Mouse (Mus musculus) lung, postnatal 25 days (tissue): ENCODE results near the gene Adcy3.

Experiments
- DNase-seq: peaks from one replicate; pipeline ENCODE4 v3.0.0; 2022; ENCODE audit warnings: low spot score

Adcy3 gene

DNA sequence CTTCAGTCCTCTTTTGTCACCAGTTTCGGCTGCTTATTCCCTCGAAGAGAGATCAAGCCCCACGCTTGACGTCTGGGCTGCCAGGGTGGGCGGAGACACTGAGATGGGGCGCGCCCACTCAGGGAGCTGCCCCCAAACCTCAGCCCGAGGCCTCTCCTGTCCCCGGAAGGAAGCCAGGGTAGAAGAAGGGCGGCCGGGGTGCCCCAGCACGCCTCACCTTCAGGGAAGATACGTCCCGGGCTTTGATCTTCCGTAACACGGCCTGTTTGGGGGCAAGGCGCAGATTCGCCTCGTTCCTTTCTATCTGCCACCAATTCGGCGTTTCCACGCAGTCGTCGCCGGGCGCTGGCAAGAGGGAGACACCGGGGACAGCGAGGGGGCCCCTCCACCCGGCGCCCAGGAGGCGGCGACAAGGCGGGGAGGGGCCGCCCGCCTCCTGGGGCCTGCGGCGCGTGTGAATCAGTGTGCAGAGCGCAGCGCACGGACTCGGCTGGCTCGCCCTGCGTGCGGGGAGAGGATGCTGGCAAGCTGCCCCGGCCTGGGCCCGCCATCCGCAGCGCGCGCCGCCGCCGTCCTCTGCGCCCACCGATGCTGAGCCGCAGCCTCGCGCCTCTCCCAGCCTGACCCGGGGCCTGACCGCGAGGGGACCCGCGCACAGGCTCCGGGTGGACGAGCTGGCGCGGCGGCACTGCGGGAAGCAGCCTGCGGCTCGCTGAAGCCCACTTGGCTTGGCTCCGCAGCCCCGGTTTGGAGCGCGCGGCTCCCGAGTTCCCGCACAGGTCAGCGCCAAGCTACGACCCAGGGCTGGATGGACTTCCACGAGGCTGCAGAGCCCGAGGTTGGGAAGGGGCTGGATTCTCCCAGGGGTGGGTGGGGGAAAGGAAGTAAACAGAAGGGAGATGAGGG lies at the start of gene Adcy3:
Gene Adcy3 (plus strand): TSS at position 163 of the 906 bp plus-strand sequence.
- DNase-seq = peak; percentile 41

GRCm38 (mm10) chr12:4083441-4083840 lies 49.5 kb upstream of the Adcy3 start:
- DNase-seq = no peak

DNA sequence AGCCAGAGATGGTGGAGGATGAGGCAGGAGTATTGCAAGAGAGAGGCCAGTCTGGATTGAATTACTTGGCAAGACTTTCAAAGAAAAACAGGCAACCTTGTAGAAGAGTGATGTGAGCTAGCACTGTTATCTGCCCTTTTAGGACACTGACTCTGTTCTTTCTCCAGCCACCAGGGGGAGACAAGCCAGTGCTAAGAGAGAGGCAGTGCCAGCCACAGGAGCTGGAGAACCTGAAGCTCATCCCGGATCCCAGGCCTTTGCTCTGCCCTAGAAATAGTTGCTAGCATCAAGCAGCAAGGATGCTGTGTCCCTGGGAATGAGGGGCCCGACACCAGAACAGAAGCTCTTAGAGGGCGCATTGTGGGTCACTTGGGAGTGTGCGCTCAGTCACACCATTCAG lies 25.5 kb upstream of the Adcy3 start:
- DNase-seq = peak; percentile 37

DNA sequence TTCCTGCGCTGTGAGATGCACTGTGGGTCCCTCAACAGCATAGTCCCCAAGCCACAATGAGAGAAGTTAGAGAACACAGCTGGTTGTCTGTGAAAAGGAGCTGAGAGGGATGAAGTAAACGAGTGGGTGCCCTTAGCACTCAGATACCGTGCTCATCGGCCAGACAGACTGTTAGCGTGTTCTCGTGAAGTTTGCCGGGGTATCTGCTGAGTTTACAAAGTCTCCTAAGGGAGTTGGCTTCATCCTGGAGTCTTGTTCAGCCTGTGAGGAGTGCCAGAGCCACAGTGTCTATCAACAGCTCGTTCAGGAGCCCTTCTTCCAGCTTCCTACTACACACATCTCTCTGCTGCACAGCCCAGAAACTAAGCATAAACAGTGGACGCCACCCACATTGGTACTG lies 16.8 kb upstream of the Adcy3 start:
- no peak for DNase-seq

DNA sequence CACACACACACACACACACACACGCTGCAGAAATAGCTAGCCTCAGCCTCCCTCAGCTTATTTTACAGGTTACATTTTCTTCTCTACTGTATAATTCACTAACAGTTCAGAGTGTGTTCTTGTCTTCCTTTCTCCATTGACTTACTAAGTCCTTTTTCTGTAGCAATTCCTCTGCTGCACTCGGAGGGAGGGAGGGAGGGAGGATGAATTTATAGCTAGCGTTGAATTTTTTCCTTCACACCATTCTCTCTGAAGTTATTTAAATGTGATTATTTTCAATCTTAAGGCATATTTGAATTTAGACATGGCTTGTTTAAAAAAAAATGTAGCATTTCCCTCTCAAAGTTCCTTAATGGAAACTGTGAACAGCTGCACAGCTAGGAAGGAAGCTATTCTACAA lies 15.8 kb upstream of the Adcy3 start:
- DNase-seq = no peak

- DNase-seq = no peak
These were observed 15.3 kb upstream of the Adcy3 start for GRCm38 (mm10) chr12:4117579-4117978.

GRCm38 (mm10) chr12:4127346-4127745 lies 5.6 kb upstream of the Adcy3 start:
- DNase-seq = no peak

DNA sequence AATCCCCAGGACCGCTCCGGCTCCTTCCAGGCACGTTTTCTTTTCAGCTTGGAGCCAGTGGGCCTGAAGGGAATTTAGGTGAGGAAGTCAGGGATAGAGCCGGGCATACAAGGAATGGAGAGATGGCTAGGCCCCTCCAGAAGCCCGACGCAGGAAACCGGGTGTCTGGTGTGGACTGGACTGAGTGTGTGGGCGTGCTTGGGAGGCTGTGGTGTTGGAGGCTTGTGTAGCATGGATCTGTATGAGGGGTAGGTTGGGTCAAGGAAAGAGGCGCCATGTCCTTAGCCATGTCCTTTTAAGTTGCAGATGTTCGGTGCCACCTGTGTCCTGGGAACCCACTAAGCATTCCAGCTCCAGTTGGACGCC lies 927 bp downstream of the Adcy3 start:
- DNase-seq = no peak

DNA sequence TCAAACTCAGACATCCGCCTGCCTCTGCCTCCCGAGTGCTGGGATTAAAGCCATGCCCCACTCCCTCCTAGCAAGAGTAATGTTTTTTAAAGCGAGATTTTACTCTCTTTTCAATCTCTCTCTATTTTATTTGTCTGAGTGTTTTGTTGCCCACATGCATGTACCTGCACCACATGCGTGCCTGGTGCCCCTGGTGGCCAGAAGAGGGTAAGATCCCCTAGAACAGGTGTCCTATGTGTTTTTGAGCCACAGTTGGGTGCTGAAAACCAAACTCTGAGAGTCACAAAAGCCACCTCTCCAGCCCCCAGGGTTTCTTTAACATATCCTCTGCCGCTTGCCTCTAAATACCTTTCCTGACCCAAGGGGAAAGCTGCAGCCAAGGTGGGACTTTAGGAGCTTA lies 10.3 kb downstream of the Adcy3 start:
- DNase-seq = no peak

DNA sequence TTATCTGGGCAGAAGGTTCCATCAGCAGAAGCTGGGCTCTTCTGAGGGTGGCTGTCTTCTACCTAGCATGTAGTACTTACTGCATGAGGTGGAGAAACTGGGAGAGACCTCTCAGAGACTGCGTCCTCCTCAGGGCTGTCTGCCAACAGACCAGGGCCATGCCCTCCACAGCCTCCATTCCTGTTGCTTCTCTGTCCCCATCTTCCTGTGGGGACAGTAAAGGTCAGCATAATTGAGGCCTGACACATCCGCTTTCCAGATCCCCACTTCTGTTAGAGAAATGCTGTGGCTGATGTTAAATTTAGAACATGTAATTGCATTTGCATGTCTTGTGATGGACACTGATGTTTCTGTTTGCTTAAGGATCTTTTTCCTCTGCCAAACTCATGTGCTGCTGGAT lies 18.0 kb downstream of the Adcy3 start:
- no peak for DNase-seq

DNA sequence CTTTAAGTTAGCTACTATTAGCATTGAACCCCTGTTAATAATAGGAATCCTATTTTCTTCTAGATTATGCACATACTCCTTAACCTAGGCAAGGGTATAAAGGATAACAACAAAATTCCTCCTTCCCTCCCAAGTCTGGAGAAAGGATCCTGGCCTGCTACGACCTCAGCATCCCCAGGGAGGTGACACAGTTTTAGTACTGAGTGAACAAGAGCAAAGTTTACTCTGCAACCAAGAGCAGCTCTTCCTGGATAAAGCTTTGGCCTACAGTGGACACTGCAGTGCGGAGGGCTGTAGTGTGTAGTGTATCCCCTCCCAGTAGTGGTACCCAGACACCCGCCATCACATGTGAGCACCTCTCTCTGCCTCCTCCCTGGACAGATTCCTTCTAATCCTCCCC lies 19.1 kb downstream of the Adcy3 start:
- DNase-seq = no peak

DNA sequence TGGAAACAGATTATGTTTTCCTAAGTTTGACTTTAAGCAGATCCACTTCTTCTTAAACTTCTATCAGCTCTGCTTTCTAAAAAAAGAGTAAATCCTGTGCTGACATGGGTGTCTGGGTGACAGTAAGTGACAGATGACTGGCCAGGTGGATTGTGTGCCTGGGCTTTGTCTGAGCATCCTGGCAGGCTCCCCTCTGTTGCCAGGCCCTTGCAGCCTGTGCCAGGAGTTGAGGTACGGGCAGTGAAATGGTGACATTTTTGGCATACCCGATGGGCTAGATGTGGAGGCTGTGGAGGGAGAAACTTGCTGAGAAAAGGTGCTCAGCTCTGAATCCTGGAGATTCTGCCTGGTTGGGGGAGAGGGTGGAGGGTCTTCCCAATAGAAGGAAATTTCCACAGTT lies 24.6 kb downstream of the Adcy3 start:
- no peak for DNase-seq

DNA sequence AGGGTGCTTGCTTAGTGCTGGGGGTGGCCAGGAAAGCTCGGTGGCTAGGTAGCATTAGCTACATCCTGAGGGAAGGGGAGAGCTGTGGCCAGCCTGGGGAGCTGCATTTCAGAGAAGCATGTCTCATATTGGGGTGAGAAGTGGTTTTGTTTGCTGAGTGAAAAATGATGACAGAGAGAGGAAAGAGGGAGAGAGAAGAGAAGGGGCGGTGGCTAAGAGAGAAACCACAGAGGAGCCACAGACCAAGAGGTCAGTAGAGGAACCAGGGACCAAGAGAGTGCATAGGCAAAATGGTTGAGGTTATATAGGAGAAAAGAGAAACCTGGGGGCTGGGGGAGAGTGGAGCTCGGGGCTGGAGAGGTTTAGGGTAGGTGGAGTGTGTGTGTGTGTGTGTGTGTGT lies 25.3 kb downstream of the Adcy3 start:
- DNase-seq = no peak

DNA sequence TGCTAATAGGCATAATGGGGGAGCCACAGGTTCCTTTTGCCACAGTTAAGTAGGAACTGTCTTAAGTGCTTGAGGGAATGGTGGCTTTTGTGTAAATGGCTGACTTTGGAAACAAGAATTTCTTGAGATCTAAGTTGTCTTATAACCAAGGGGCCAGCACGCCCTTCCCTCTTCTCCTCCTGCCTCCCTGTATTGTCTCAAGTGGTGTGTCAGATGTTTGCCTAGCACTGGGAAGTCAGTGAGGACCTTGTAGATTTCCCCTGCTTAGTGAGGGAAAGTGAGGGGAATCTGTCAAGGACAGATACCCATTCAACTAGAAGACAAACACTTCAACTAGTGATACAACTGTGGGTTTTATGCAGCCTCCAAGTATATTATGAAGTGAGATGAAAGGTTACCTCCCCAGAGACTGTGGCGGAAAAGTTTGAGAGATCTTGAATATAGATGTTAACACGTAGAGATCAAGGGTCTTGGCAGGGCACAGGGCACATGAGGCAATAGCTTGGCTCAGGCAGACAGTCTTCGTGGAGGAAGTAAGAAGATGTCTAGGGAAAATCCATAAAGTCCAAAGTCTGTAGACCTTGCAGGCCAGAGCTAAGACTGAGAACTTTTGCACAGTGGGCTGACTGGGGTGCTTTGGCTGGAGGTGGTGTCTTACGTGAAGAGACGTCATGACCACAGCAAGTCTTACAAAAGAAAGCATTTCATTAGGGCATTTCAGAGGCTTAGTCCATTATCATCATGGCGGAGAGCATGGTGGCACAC lies 26.1 kb downstream of the Adcy3 start:
- DNase-seq = no peak

- DNase-seq = no peak
These were observed 27.4 kb downstream of the Adcy3 start for GRCm38 (mm10) chr12:4160322-4160721.

GRCm38 (mm10) chr12:4162886-4163285 lies 30.0 kb downstream of the Adcy3 start:
- no peak for DNase-seq

GRCm38 (mm10) chr12:4166970-4167369 lies 34.1 kb downstream of the Adcy3 start:
- DNase-seq = no peak

DNA sequence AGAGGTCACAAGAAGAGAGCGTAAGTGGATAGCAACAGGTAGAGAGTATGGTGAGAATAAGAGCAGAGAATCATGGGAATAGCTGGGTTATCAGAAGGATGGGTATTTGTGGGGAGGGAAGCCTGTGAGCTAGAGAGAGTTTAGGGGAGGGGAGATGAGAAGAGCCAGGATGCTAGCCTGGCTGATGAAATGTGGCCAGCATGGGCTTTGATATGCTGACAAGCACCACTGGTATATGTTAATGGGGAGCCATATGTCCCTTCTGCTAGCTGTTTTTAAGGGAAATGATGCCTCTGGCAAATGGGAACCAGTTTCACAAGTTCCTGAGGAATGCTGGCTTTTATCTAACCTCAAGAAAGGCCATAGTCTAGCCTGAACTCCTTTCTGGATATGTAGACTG lies 36.2 kb downstream of the Adcy3 start:
- no peak for DNase-seq

DNA sequence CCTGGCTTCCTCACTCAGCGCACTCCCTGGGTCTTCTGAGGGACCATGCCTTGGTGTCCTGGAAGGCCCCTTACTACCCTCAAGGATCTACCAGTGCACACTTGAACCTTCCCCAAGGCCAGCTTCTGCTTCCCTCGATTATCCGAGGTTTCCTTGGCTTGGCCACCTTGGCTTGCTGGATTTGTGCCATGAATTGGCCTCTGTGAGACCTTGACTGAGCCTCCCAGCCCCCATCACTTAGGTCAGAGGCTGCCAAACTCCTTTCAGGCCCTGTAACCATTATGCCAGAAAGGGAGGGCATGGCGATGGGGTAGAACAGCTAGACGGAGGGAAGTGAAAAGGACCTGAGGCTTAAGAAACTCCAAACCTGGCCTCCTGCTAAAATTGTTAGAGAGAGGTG lies 36.7 kb downstream of the Adcy3 start:
- no peak for DNase-seq

DNA sequence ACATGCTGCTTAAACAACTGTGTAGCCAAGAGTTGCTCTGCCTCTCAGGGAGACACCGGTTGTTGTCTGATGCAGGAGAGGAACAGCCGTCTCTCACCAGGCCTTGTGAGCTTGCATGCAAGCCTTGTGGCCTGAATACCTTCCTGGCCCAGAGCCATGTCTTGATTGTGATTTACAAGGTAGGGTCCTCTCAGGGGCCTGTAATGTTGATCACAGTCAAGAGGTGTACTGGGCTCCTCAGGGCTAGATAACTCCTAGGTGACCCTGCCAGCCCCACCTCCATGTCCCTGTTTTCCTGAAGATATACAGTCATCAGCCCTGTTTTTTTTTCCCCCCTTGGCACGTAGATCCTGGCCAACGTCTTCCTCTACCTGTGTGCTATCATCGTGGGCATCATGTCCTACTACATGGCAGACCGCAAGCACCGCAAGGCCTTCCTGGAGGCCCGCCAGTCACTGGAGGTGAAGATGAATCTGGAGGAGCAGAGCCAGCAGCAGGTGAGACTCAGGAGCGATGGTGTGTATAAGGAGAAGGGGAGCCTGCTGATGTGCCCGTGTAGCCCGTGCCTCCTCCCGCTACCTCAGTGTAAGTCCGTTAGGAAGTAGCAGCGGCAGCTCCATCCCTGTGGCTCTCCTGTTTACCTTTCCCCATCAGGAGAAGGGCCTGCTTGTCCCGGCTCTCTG lies 40.3 kb downstream of the Adcy3 start:
- no peak for DNase-seq

DNA sequence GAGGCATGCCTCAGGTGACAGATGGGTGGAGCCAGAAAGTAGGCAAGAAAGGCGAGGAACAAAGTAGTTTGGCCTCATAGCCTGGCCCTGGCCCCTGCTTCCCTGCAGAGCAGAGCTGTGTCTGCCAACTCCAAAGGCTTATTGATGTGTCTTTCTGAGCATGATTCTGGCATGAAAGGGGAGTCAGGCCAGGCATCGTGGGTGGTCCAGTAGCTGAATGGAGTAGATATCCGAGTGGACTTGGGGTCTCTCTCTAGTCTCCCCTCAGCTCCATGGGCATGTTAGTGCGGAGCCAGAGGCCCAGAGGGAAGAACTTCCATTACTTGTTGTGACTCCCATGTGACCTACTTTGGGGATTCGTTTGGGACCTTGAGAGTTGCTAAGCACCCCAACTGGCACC lies 45.9 kb downstream of the Adcy3 start:
- DNase-seq = no peak

- no peak for DNase-seq
These were observed 46.8 kb downstream of the Adcy3 start for GRCm38 (mm10) chr12:4179671-4180233.

- no peak for DNase-seq
These were observed 47.6 kb downstream of the Adcy3 start for GRCm38 (mm10) chr12:4180507-4180906.
